In genomic region chr8:70104506-70104905, GRCm38 (mm10) we compare ENCODE assay signal across 8 mouse cellular contexts. TPM values are rescaled to one million over a fixed set of nuclear protein-coding genes. Genes with fewer than 3 reads are reported as not detected.
DNase-seq lines count a peak whose midpoint lies in the region; ATAC-seq and TF ChIP-seq lines count a peak whose summit lies in the region.

No protein-coding gene starts in this region.

- H3K27ac ChIP-seq in hindbrain, embryonic 15.5 days (replicated peaks), result no peak overlapping the region
- H3K27ac ChIP-seq in lung, embryonic 15.5 days, result no peak overlapping the region

- H3K4me1 ChIP-seq in hindbrain, embryonic 15.5 days (replicated peaks), result 0 out of 2 replicates have a peak, but pooled peaks cover under 1% of the 10 kb centered on the region
- no peaks in the 10 kb centered on the region for H3K4me1 ChIP-seq in lung, embryonic 15.5 days

- TF ChIP-seq POLR2A in brain, embryonic 14.5 days (IDR thresholded peaks at IDR 0.05; ENCODE audit: borderline replicate concordance, extremely low read depth, insufficient read depth, insufficient read length, poor library complexity, severe bottlenecking), result no peak

- H3K9ac ChIP-seq in hindbrain, embryonic 15.5 days, result no peak overlapping the region
- H3K9ac ChIP-seq in lung, embryonic 15.5 days, result no peak overlapping the region

- ATAC-seq in hindbrain, embryonic 15.5 days (ENCODE audit: low FRiP score, low read depth), result 0 out of 2 replicates have a peak, but pooled peaks have one; percentile 55
- ATAC-seq in lung, embryonic 15.5 days (ENCODE audit: borderline replicate concordance, extremely low read depth, low FRiP score, low TSS enrichment), result peak; percentile 28; the same call in 1 of the 2 replicates

- DNase-seq in heart, adult 18-20 months, result peak; percentile 28 to 37
- no peak for DNase-seq in heart, adult 8-10 months (ENCODE audit: low spot score)
- peak; percentile 85 for DNase-seq in CD4-positive, CD25-positive, alpha-beta regulatory T cell, adult 2 months (ENCODE audit: low read depth, low spot score)
- DNase-seq in brain, embryonic 14.5 days (ENCODE audit: low read depth), result peak; percentile 52
- DNase-seq in spleen, postnatal 14 days (ENCODE audit: low spot score in 2 of 2), result peak; percentile 21 to 35
- no peak for DNase-seq in right cerebral cortex, adult 2 months (ENCODE audit: low spot score in 2 of 2)

- H3K4me3 ChIP-seq in hindbrain, embryonic 15.5 days, result no peak overlapping the region
- H3K4me3 ChIP-seq in lung, embryonic 15.5 days, result no peak overlapping the region

- no peaks in the 10 kb centered on the region for H3K27me3 ChIP-seq in hindbrain, embryonic 15.5 days
- peaks cover 4% of the 10 kb centered on the region; the same call in 1 of the 2 replicates for H3K27me3 ChIP-seq in lung, embryonic 15.5 days

- peak; percentile 60 for TF ChIP-seq CTCF in brain, embryonic 14.5 days (IDR thresholded peaks at IDR 0.05; ENCODE audit: borderline replicate concordance, extremely low read depth, insufficient read depth, insufficient read length)

- WGBS in hindbrain, embryonic 15.5 days, result 18% methylated on average over 6 of the region's 6 CpGs
- 19% methylated on average over 6 of the region's 6 CpGs for WGBS in lung, embryonic 15.5 days

- peaks cover 70% of the 10 kb centered on the region for H3K36me3 ChIP-seq in hindbrain, embryonic 15.5 days
- no peaks in the 10 kb centered on the region for H3K36me3 ChIP-seq in lung, embryonic 15.5 days

- no peak overlapping the region for H3K4me2 ChIP-seq in hindbrain, embryonic 15.5 days
- H3K4me2 ChIP-seq in lung, embryonic 15.5 days, result no peak overlapping the region

- no peaks in the 10 kb centered on the region for H3K9me3 ChIP-seq in hindbrain, embryonic 15.5 days
- H3K9me3 ChIP-seq in lung, embryonic 15.5 days, result no peaks in the 10 kb centered on the region

RNA-seq across cellular contexts. Expression of gene Ncan, which starts 16.2 kb away (rescaled TPM):
- total RNA-seq in heart, adult 18-20 months (2021), result under 1 TPM in 1 of 2 experiments, not detected in 1; 0.03 TPM
- total RNA-seq in heart, adult 8-10 months (2022), result under 1 TPM in 1 of 4 experiments, not detected in 3; 0.13 TPM
- polyA plus RNA-seq in brain, embryonic 14.5 days (2012; rRNA removed), result 69.8 and 144 TPM in 2 replicates
- polyA plus RNA-seq in hindbrain, embryonic 15.5 days (2015; fragmentation: Nextera tagmentation; extraction: Ambion mirVana), result 165 and 193 TPM in 2 replicates
- 0.22 and 0.23 TPM in 2 replicates for polyA plus RNA-seq in lung, embryonic 15.5 days (2015; fragmentation: Nextera tagmentation; extraction: Ambion mirVana)

RNA-seq across cellular contexts. Expression of gene Hapln4, which starts 21.2 kb away (rescaled TPM):
- total RNA-seq in heart, adult 18-20 months (2021), result under 1 TPM in 1 of 2 experiments, not detected in 1; 0.08 TPM
- under 1 TPM in 1 of 4 experiments, not detected in 3; 0.06 TPM for total RNA-seq in heart, adult 8-10 months (2022)
- polyA plus RNA-seq in brain, embryonic 14.5 days (2012; rRNA removed), result 0.26 and 0.74 TPM in 2 replicates
- polyA plus RNA-seq in hindbrain, embryonic 15.5 days (2015; fragmentation: Nextera tagmentation; extraction: Ambion mirVana), result 0.87 and 1.3 TPM in 2 replicates
- polyA plus RNA-seq in lung, embryonic 15.5 days (2015; fragmentation: Nextera tagmentation; extraction: Ambion mirVana), result not detected in 2 replicates

RNA-seq across cellular contexts. Expression of gene Nr2c2ap, which starts 26.6 kb away (rescaled TPM):
- total RNA-seq in heart, adult 18-20 months (2021), result 1 to 10 TPM; 7.5 to 7.9 TPM
- total RNA-seq in heart, adult 8-10 months (2022), result 1 to 10 TPM; 7.5 to 8.9 (median 8.4) TPM
- polyA plus RNA-seq in brain, embryonic 14.5 days (2012; rRNA removed), result 17.5 and 24.0 TPM in 2 replicates
- 38.3 and 42.8 TPM in 2 replicates for polyA plus RNA-seq in hindbrain, embryonic 15.5 days (2015; fragmentation: Nextera tagmentation; extraction: Ambion mirVana)
- polyA plus RNA-seq in lung, embryonic 15.5 days (2015; fragmentation: Nextera tagmentation; extraction: Ambion mirVana), result 30.9 and 32.5 TPM in 2 replicates

RNA-seq across cellular contexts. Expression of gene Tm6sf2, which starts 31.8 kb away (rescaled TPM):
- 1 to 10 TPM in 1 of 2 experiments, under 1 TPM in 1; 0.52 to 1.4 TPM for total RNA-seq in heart, adult 18-20 months (2021)
- total RNA-seq in heart, adult 8-10 months (2022), result under 1 TPM; 0.44 to 0.90 (median 0.72) TPM
- 8.1 and 10.4 TPM in 2 replicates for polyA plus RNA-seq in brain, embryonic 14.5 days (2012; rRNA removed)
- 0.97 and 2.8 TPM in 2 replicates for polyA plus RNA-seq in hindbrain, embryonic 15.5 days (2015; fragmentation: Nextera tagmentation; extraction: Ambion mirVana)
- 0.54 TPM in 2 replicates for polyA plus RNA-seq in lung, embryonic 15.5 days (2015; fragmentation: Nextera tagmentation; extraction: Ambion mirVana)

RNA-seq across cellular contexts. Expression of gene Rfxank, which starts 34.4 kb away (rescaled TPM):
- total RNA-seq in heart, adult 18-20 months (2021), result 10 to 100 TPM; 19.8 to 19.9 TPM
- 10 to 100 TPM; 16.7 to 22.7 (median 18.8) TPM for total RNA-seq in heart, adult 8-10 months (2022)
- 19.1 and 20.0 TPM in 2 replicates for polyA plus RNA-seq in brain, embryonic 14.5 days (2012; rRNA removed)
- 13.0 and 13.6 TPM in 2 replicates for polyA plus RNA-seq in hindbrain, embryonic 15.5 days (2015; fragmentation: Nextera tagmentation; extraction: Ambion mirVana)
- 20.3 TPM in 2 replicates for polyA plus RNA-seq in lung, embryonic 15.5 days (2015; fragmentation: Nextera tagmentation; extraction: Ambion mirVana)

Comparison
In these comparisons a context has a peak if more than half of its experiments do, and no peak if none do; other contexts are left out.
1. DNase-seq: peak in heart, adult 18-20 months (2 of 2), CD4-positive, CD25-positive, alpha-beta regulatory T cell, adult 2 months (single experiment), brain, embryonic 14.5 days (single experiment) and spleen, postnatal 14 days (2 of 2); none in heart, adult 8-10 months (single experiment) and right cerebral cortex, adult 2 months (0 of 2).
2. RNA of gene Ncan, which starts 16.2 kb away (polyA plus RNA-seq): 165 to 193 TPM in hindbrain, embryonic 15.5 days and 69.8 to 144 TPM in brain, embryonic 14.5 days; 0.22 to 0.23 TPM in lung, embryonic 15.5 days; every median in the first group is over 10 times any median in the second.